Mouse (Mus musculus) splenic B cell, adult 2 months (primary cell): ENCODE data around the gene Cyp3a25.
"Not testable (repeated sequence)": the region's sequence is repeated elsewhere in the genome, so short reads cannot be mapped to it uniquely, and the experiment has no call there.

ENCODE experiments used
- DNase-seq: peaks from one replicate; pipeline ENCODE4 v3.0.0-alpha.2; 2011; ENCODE audit warnings: low read depth, low spot score
- H3K27me3 ChIP-seq: 2 replicates; pipeline ENCODE4 v1.6.1; 2012; ENCODE audit warnings: mild to moderate bottlenecking, low read length, moderate library complexity, mixed read lengths; ENCODE audit not compliant: control insufficient read depth, poor library complexity, insufficient read depth, severe bottlenecking
- H3K36me3 ChIP-seq: 2 replicates; pipeline ENCODE4 v1.6.1; 2012; ENCODE audit warnings: mild to moderate bottlenecking, low read length, moderate library complexity, mixed read lengths; ENCODE audit not compliant: control insufficient read depth, poor library complexity, insufficient read depth, severe bottlenecking

Cyp3a25 gene

DNA sequence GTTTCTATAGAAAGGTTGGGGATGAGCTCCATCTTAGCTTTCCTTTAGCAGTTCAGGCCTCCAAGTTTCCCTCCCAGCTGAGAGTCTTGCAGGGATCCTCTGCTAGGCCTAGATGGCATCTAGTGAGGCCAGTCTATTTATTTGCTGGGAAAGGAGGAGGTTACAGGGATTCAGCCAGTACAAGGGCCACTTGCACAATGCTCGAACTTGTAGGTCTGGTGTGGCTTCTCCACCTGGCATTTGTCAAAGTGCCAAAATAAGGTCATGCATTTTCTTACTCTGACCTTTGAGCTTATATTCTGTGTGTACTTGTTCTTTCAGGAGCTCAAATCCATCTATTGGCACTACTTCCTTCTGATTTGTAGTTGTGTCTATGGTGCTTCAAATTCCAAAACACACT lies at the start of gene Cyp3a25:
Cyp3a25 (minus strand) TSS at position 110 of the 400 bp plus-strand sequence.
- not testable (repeated sequence) for H3K27me3 ChIP-seq, DNase-seq, H3K36me3 ChIP-seq

DNA sequence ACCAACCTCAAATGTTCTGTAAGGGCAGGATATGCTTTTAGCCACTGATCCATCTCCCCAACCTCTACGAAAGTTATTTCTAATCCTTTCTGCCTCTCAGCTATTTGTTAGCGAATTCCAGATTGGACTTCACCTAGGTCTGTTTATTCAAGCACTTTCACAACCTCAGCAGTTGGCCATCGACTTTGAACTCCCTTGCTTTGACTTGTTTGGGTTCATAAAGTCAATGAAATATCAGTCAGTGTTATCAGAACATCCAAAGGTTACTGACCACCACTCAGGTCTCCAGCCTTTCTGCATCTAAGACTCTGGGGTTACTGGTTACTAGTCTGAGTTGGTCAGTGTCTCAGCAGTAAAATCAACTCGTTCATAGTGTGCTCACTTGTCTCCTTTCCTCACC lies 11.7 kb upstream of the Cyp3a25 start:
- Histone ChIP-seq H3K27me3 (no peaks in the 10 kb centered on the region), H3K36me3 (no peaks in the 10 kb centered on the region)
- no peak for DNase-seq

DNA sequence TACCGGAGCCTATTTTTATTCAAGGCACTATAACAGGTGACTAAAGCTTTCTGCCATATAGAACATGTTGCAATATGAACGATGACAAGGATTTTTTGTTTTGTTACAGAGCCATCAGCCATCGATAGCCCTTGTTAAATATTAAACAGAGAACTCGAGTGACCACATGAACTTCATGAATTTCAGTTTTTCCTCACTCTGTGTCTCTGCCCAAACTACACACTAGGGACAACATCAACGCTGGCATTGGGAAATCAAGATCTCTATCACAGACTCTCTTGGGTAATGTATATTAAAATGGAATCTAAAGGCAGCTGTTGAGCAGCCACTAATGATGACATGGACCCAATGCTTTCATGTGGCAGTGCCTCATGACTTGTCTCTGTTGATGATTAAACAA lies 8.9 kb upstream of the Cyp3a25 start:
- no peak for DNase-seq
- H3K27me3 ChIP-seq, result no peaks in the 10 kb centered on the region
- H3K36me3 ChIP-seq, result no peaks in the 10 kb centered on the region

DNA sequence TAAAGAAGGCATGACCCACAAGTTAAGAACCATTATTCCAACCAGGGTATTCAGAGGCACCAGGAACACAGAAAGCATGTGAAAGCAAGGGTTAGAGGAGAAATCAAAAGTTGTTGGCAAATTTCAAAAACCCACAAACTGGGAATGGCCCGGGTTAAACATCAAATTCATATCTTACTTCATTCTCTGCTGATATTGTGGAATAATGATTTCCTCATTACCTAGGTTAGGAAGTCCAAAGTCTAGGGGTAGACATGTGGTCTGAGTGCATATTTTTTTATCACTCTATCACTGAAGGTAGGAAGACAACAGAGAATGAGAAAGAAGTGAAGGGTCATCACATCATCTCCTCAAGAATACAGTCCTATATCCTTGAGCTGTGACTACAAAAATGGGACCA lies 1.8 kb upstream of the Cyp3a25 start:
- Histone ChIP-seq H3K27me3 (no peaks in the 10 kb centered on the region), H3K36me3 (no peaks in the 10 kb centered on the region)
- DNase-seq, result no peak

DNA sequence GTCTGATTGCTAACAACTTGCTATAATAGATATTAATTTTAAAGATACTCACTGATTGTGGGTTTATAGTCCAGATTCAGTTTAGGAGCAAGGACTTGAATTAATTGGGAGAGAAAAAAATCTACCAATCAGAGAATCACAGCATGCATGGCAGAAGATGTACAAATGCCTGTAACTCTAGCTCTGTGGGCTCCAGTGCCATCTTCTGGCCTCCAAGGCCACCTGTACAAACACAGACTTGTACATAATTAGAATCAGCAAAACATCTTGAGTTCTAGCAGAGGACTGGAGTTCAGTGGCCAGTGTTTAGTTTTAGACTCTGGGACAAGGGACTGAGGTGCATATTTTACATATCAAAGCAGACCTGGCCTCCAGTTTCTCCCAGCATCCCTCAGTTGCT lies 42.3 kb downstream of the Cyp3a25 start:
- Histone ChIP-seq H3K36me3 (no peaks in the 10 kb centered on the region), H3K27me3 (no peaks in the 10 kb centered on the region)
- no peak for DNase-seq
